Comparison of ENCODE assay signal across 8 mouse cellular contexts in the genomic region with DNA sequence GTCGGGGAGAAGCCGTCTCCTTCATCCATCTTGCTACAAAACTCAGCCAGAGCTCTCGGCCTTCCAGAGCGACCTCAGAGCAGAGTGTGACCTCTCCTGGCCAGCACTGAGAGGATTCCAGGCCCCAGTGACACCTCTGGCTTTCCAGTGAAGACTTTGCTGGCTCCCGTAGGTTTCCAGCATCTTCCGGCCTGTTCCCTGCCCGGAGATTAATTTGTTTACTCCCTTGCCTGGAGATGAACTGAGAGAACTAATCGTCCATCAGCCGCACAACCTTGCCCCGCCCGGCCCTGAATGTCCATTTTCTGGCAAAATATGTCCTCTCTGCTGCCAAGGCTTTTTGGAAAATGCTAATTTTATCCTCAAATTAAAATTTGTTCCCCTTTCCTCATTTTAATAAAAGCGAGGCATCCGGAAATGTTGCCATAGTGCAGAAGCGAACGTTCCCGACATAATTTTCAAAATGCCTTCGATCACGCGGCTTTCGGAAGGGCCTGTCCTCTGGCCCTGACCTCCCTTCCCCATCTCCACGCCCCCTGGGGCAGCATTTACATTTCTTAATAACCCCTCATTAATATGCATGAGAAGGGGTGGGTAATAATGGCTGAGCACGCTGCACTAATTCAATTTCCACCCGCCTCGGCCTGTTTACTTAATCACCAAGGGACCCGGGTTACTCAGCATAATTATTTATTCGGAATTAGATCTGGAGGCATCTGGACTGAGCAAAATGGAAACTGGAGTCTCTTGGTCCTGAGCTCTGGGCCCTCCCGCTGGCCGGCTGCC. TPM values are rescaled to one million over a fixed set of nuclear protein-coding genes. Genes with fewer than 3 reads are reported as not detected.
A peak's percentile ranks its signal among the peaks of the same experiment; 100 is the strongest.
DNase-seq lines count a peak whose midpoint lies in the region; ATAC-seq lines count a peak whose summit lies in the region.

No protein-coding gene starts in this region.

- peaks cover 65% of the 10 kb centered on the region for H3K4me1 ChIP-seq in hindbrain, embryonic 13.5 days (replicated peaks)
- peaks cover 62% of the 10 kb centered on the region for H3K4me1 ChIP-seq in midbrain, embryonic 13.5 days (replicated peaks)

- WGBS in hindbrain, embryonic 13.5 days = 14% methylated on average over 28 of the region's 28 CpGs
- 15% methylated on average over 28 of the region's 28 CpGs for WGBS in midbrain, embryonic 13.5 days

- H3K36me3 ChIP-seq in hindbrain, embryonic 13.5 days = no peaks in the 10 kb centered on the region
- H3K36me3 ChIP-seq in midbrain, embryonic 13.5 days = no peaks in the 10 kb centered on the region

- H3K9me3 ChIP-seq in hindbrain, embryonic 13.5 days = no peaks in the 10 kb centered on the region
- no peaks in the 10 kb centered on the region for H3K9me3 ChIP-seq in midbrain, embryonic 13.5 days

- ATAC-seq in hindbrain, embryonic 13.5 days (ENCODE audit: low FRiP score) = peak; percentile 37
- ATAC-seq in midbrain, embryonic 13.5 days = peak; percentile 70

- no peak overlapping the region for H3K4me3 ChIP-seq in hindbrain, embryonic 13.5 days
- no peak overlapping the region for H3K4me3 ChIP-seq in midbrain, embryonic 13.5 days (replicated peaks)

- H3K27ac ChIP-seq in hindbrain, embryonic 13.5 days = peak overlapping the region; percentile 73
- peak overlapping the region; percentile 64 for H3K27ac ChIP-seq in midbrain, embryonic 13.5 days

- H3K9ac ChIP-seq in hindbrain, embryonic 13.5 days = peak overlapping the region; percentile 30
- peak overlapping the region; percentile 7; the same call in 1 of the 2 replicates for H3K9ac ChIP-seq in midbrain, embryonic 13.5 days (replicated peaks)

- H3K4me2 ChIP-seq in hindbrain, embryonic 13.5 days = 0 out of 2 replicates have a peak overlapping the region, but pooled peaks have one; percentile 13
- peak overlapping the region; percentile 21 for H3K4me2 ChIP-seq in midbrain, embryonic 13.5 days (replicated peaks)

- DNase-seq in cerebellum, adult 9-11 months = peak; percentile 26
- no peak for DNase-seq in cerebellum, postnatal 4 days (ENCODE audit: low spot score in 2 of 2)
- DNase-seq in brain, adult 2 months (ENCODE audit: low read depth, low spot score) = peak; percentile 25
- no peak for DNase-seq in heart, adult 9 months (ENCODE audit: low spot score in 2 of 2)
- DNase-seq in adipocyte (ENCODE audit: low spot score) = no peak
- no peak for DNase-seq in frontal cortex, postnatal 25 days (ENCODE audit: low spot score in 2 of 2)

- H3K27me3 ChIP-seq in hindbrain, embryonic 13.5 days = 0 out of 2 replicates have a peak, but pooled peaks cover 7% of the 10 kb centered on the region
- H3K27me3 ChIP-seq in midbrain, embryonic 13.5 days = no peaks in the 10 kb centered on the region

RNA-seq across cellular contexts. Expression of gene Ctnnbl1, which starts 32.0 kb away (rescaled TPM):
- polyA plus RNA-seq in hindbrain, embryonic 13.5 days (2015; fragmentation: Nextera tagmentation; extraction: Ambion mirVana) = 70.6 and 72.8 TPM in 2 replicates
- 87.5 and 87.8 TPM in 2 replicates for polyA plus RNA-seq in midbrain, embryonic 13.5 days (2015; fragmentation: Nextera tagmentation; extraction: Ambion mirVana)

Comparison
In these comparisons a context has a peak if more than half of its experiments do, and no peak if none do; other contexts are left out.
1. DNase-seq: peak in cerebellum, adult 9-11 months (single experiment) and brain, adult 2 months (single experiment); none in cerebellum, postnatal 4 days (0 of 2), heart, adult 9 months (0 of 2), adipocyte (single experiment) and frontal cortex, postnatal 25 days (0 of 2).